Mouse (Mus musculus) cerebellum, postnatal 4 days (tissue): Measurements from ENCODE around the gene Ubap2l.

Experiments used
- DNase-seq, 2 experiments: peaks; one replicate each; pipeline ENCODE4 v3.0.0; 2022; ENCODE audit warnings: low spot score in 2 of 2, mixed read lengths in 1 of 2

Gene Ubap2l

GRCm38 (mm10) chr3:90052351-90053241 lies at the start of gene Ubap2l:
Gene Ubap2l (minus strand): TSS chr3:90052628.
- DNase-seq = peak; percentile 84 to 94

- DNase-seq = no peak
Observed at GRCm38 (mm10) chr3:90101673-90102072, 49.2 kb upstream of the Ubap2l start.

- no peak for DNase-seq
Observed at GRCm38 (mm10) chr3:90101010-90101409, 48.6 kb upstream of the Ubap2l start.

GRCm38 (mm10) chr3:90097928-90098327 lies 45.5 kb upstream of the Ubap2l start:
- DNase-seq = no peak

- no peak for DNase-seq
Observed at GRCm38 (mm10) chr3:90094453-90094852, 42.0 kb upstream of the Ubap2l start.

GRCm38 (mm10) chr3:90090892-90091291 lies 38.5 kb upstream of the Ubap2l start:
- DNase-seq = no peak

GRCm38 (mm10) chr3:90088617-90089016 lies 36.2 kb upstream of the Ubap2l start:
- DNase-seq = no peak

- no peak for DNase-seq
Observed at GRCm38 (mm10) chr3:90086068-90086467, 33.6 kb upstream of the Ubap2l start.

- no peak for DNase-seq
Observed at GRCm38 (mm10) chr3:90085281-90085680, 32.9 kb upstream of the Ubap2l start.

GRCm38 (mm10) chr3:90084790-90085189 lies 32.4 kb upstream of the Ubap2l start:
- no peak for DNase-seq

- DNase-seq = no peak
Observed at GRCm38 (mm10) chr3:90083698-90084324, 31.4 kb upstream of the Ubap2l start.

- DNase-seq = no peak
Observed at GRCm38 (mm10) chr3:90083034-90083433, 30.6 kb upstream of the Ubap2l start.

GRCm38 (mm10) chr3:90081365-90082240 lies 29.2 kb upstream of the Ubap2l start:
- no peak for DNase-seq

GRCm38 (mm10) chr3:90080498-90080863 lies 28.1 kb upstream of the Ubap2l start:
- no peak for DNase-seq

GRCm38 (mm10) chr3:90079763-90080497 lies 27.5 kb upstream of the Ubap2l start:
- peak in 1 of 2 experiments; percentile 47 for DNase-seq

GRCm38 (mm10) chr3:90079133-90079762 lies 26.8 kb upstream of the Ubap2l start:
- DNase-seq = peak; percentile 75 to 86

GRCm38 (mm10) chr3:90078224-90078623 lies 25.8 kb upstream of the Ubap2l start:
- DNase-seq = no peak

- peak; percentile 65 to 86 for DNase-seq
Observed at GRCm38 (mm10) chr3:90076921-90077716, 24.7 kb upstream of the Ubap2l start.

- no peak for DNase-seq
Observed at GRCm38 (mm10) chr3:90072294-90072693, 19.9 kb upstream of the Ubap2l start, which contains the start of gene Tpm3. Gene Tpm3 (plus strand): TSS chr3:90072649.

GRCm38 (mm10) chr3:90069688-90070087 lies 17.3 kb upstream of the Ubap2l start:
- no peak for DNase-seq
